Mouse (Mus musculus): ENCODE data around the gene Gm2a. TPM values are rescaled to one million over a fixed set of nuclear protein-coding genes. Genes with fewer than 3 reads are reported as not detected.
"Not testable (repeated sequence)": the region's sequence is repeated elsewhere in the genome, so short reads cannot be mapped to it uniquely, and the experiment has no call there.

Gm2a gene
- polyA plus RNA-seq, 1 experiment = 5.8 TPM

DNA sequence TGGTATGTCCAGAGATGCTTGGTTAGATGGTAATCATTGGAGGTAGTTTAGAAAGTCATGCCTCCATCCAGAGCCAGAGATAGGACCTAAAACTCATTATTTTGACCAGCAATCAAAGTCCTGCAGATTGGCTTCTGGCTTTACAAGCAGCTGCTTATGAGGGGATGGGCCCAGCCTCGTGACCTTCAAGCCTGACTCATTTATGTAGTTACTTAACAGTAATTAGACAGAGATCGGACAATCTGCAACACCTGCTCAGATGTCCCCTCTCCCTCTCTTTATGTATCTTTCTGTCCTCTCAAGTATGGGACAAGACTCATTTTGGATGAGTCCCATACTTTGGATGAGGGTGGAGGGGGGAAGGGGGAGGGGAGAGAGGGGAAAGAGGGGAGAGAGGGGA lies 8.0 kb upstream of the Gm2a start:
- Histone ChIP-seq H3K27me3 (ENCODE audit: control insufficient read depth, insufficient read depth, insufficient read length) (peaks cover 5% of the 10 kb centered on the region), H3K4me3 (no peak overlapping the region), H3K4me2 (ENCODE audit: low read depth) (no peak overlapping the region), H3ac (ENCODE audit: control insufficient read depth, insufficient read length) (no peak overlapping the region), H3K36me3 (ENCODE audit: control insufficient read depth, insufficient read depth) (no peaks in the 10 kb centered on the region), H3K79me2 (ENCODE audit: control insufficient read depth, insufficient read depth) (no peaks in the 10 kb centered on the region)
- TF ChIP-seq TCF12 (IDR thresholded peaks at IDR 0.05; ENCODE audit: insufficient read depth, poor library complexity, severe bottlenecking) (no peak), POLR2AphosphoS2 (IDR thresholded peaks at IDR 0.05; ENCODE audit: insufficient read length, low read depth) (no peak), MAX (IDR thresholded peaks at IDR 0.05; ENCODE audit: low read depth) (no peak), MYOD1 (IDR thresholded peaks at IDR 0.05; ENCODE audit: control insufficient read depth in 1 of 3, insufficient read length in 2 of 3, low read depth in 2 of 3) (no peak), SRF (IDR thresholded peaks at IDR 0.05; ENCODE audit: control insufficient read depth, insufficient read length, low read depth) (no peak), USF1 (IDR thresholded peaks at IDR 0.05; ENCODE audit: low read depth) (no peak), REST (IDR thresholded peaks at IDR 0.05; ENCODE audit: insufficient read depth, insufficient read length) (no peak), CEBPB (IDR thresholded peaks at IDR 0.05; ENCODE audit: insufficient read depth, poor library complexity, severe bottlenecking) (no peak), E2F4 (IDR thresholded peaks at IDR 0.05; ENCODE audit: insufficient read depth) (no peak), TCF3 (IDR thresholded peaks at IDR 0.05; ENCODE audit: insufficient read length, low read depth) (no peak), POLR2A (IDR thresholded peaks at IDR 0.05; ENCODE audit: insufficient read length, low read depth) (no peak)

DNA sequence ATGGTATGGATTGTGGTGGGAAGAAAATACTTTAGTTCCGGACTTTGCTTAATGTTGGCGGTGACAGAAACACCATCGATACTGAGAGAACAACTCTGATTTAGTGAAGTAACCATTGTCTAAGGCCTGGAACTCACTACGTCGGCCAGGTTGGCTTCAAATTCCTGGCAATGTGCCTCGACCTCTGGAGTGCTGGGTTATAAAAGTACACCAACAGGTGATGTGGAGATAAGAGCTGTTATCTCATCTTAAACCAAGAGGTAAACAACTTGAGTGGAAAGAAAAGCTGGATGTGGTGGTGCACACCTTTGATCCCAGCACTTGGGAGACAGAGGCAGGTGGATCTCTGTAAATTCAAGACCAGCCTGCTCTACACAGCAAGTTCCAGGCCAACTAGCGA lies 4.8 kb upstream of the Gm2a start:
- Histone ChIP-seq H3K27me3 (ENCODE audit: control insufficient read depth, insufficient read depth, insufficient read length) (peaks cover 4% of the 10 kb centered on the region), H3K36me3 (ENCODE audit: control insufficient read depth, insufficient read depth) (no peaks in the 10 kb centered on the region), H3K4me2 (ENCODE audit: low read depth) (no peak overlapping the region), H3ac (ENCODE audit: control insufficient read depth, insufficient read length) (no peak overlapping the region), H3K79me2 (ENCODE audit: control insufficient read depth, insufficient read depth) (no peaks in the 10 kb centered on the region), H3K4me3 (no peak overlapping the region)
- no peak for TF ChIP-seq MYOG (IDR thresholded peaks at IDR 0.05; ENCODE audit: control insufficient read depth in 1 of 3, insufficient read depth in 1 of 3, insufficient read length in 2 of 3, low read depth in 2 of 3)
- TF ChIP-seq E2F4 (IDR thresholded peaks at IDR 0.05; ENCODE audit: insufficient read depth) = no peak
- no peak for TF ChIP-seq POLR2AphosphoS2 (IDR thresholded peaks at IDR 0.05; ENCODE audit: insufficient read length, low read depth)
- no peak for TF ChIP-seq REST (IDR thresholded peaks at IDR 0.05; ENCODE audit: insufficient read depth, insufficient read length)
- no peak for TF ChIP-seq MYOD1 (IDR thresholded peaks at IDR 0.05; ENCODE audit: control insufficient read depth in 1 of 3, insufficient read length in 2 of 3, low read depth in 2 of 3)
- TF ChIP-seq MAX (IDR thresholded peaks at IDR 0.05; ENCODE audit: low read depth) = no peak
- TF ChIP-seq TCF3 (IDR thresholded peaks at IDR 0.05; ENCODE audit: insufficient read length, low read depth) = no peak
- no peak for TF ChIP-seq USF1 (IDR thresholded peaks at IDR 0.05; ENCODE audit: low read depth)
- TF ChIP-seq SRF (IDR thresholded peaks at IDR 0.05; ENCODE audit: control insufficient read depth, insufficient read length, low read depth) = no peak
- TF ChIP-seq CEBPB (IDR thresholded peaks at IDR 0.05; ENCODE audit: insufficient read depth, poor library complexity, severe bottlenecking) = no peak
- TF ChIP-seq POLR2A (IDR thresholded peaks at IDR 0.05; ENCODE audit: insufficient read length, low read depth) = no peak
- TF ChIP-seq TCF12 (IDR thresholded peaks at IDR 0.05; ENCODE audit: insufficient read depth, poor library complexity, severe bottlenecking) = no peak

DNA sequence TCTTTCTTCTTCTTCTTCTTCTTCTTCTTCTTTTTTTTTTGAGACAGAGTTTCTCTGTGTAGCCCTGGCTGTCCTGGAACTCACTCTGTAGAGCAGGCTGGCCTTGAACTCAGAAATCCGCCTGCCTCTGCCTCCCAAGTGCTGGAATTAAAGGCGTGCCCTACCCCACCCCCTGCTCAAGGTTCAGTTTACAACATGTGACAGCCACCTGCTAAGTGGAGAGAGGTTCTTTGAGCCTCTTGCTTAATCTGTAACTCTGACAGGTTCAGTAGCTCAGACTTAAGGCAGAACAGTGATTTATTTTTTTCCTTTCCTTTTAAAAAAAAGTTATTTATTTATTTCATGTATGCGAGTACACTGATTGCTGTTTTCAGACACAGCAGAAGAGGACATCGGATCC lies 1.6 kb upstream of the Gm2a start:
- not testable (repeated sequence) for H3K27me3 ChIP-seq (ENCODE audit: control insufficient read depth, insufficient read depth, insufficient read length); H3K79me2 ChIP-seq (ENCODE audit: control insufficient read depth, insufficient read depth); H3K36me3 ChIP-seq (ENCODE audit: control insufficient read depth, insufficient read depth); H3ac ChIP-seq (ENCODE audit: control insufficient read depth, insufficient read length)
- H3K4me3 ChIP-seq = peak overlapping the region; percentile 22
- H3K4me2 ChIP-seq (ENCODE audit: low read depth) = peak overlapping the region; percentile 89

DNA sequence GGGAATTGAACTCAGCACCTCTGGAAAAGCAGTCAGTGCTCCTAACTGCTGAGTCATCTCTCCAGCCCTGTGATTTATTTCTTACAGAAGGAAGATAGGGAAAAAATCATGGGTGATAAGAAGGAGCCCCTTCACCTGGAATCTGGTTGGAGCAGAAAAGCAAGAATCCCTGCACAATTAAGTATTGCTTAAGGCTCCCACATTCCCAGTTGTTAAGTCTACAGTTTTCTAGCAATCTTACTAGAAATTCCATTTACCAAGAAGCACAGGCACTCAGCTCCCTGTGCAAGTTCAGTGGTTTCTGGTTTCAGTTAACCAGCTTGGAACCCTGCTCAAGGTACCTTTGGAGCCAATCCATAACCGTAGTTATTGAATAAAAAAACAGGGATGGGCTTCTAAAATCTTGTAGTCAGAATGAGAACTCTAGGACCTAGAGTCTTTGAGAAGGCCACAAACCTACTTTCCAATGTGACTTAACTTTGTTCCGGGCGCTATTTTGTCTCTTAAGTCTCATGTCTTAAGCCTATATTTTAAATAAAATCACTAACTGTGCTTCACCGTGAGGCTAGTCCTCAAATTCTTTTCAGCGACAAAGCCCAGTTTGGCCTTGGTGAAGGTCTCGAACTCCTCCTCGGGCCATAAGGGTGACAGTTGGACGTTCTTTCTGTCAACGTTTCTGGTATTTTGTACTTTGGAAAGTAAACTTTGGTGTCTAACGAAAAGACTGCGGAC lies 1.0 kb upstream of the Gm2a start:
- Histone ChIP-seq H3K79me2 (ENCODE audit: control insufficient read depth, insufficient read depth) (no peaks in the 10 kb centered on the region), H3K4me2 (ENCODE audit: low read depth) (peak overlapping the region; percentile 89), H3K36me3 (ENCODE audit: control insufficient read depth, insufficient read depth) (no peaks in the 10 kb centered on the region), H3ac (ENCODE audit: control insufficient read depth, insufficient read length) (no peak overlapping the region), H3K4me3 (peak overlapping the region; percentile 22), H3K27me3 (ENCODE audit: control insufficient read depth, insufficient read depth, insufficient read length) (no peaks in the 10 kb centered on the region)
- TF ChIP-seq TCF12 (IDR thresholded peaks at IDR 0.05; ENCODE audit: insufficient read depth, poor library complexity, severe bottlenecking) (no peak), E2F4 (IDR thresholded peaks at IDR 0.05; ENCODE audit: insufficient read depth) (no peak), MYOG (IDR thresholded peaks at IDR 0.05; ENCODE audit: control insufficient read depth in 1 of 3, insufficient read depth in 1 of 3, insufficient read length in 2 of 3, low read depth in 2 of 3) (no peak), CEBPB (IDR thresholded peaks at IDR 0.05; ENCODE audit: insufficient read depth, poor library complexity, severe bottlenecking) (no peak), REST (IDR thresholded peaks at IDR 0.05; ENCODE audit: insufficient read depth, insufficient read length) (no peak), SRF (IDR thresholded peaks at IDR 0.05; ENCODE audit: control insufficient read depth, insufficient read length, low read depth) (no peak), TCF3 (IDR thresholded peaks at IDR 0.05; ENCODE audit: insufficient read length, low read depth) (no peak), MAX (IDR thresholded peaks at IDR 0.05; ENCODE audit: low read depth) (no peak), MYOD1 (IDR thresholded peaks at IDR 0.05; ENCODE audit: control insufficient read depth in 1 of 3, insufficient read length in 2 of 3, low read depth in 2 of 3) (no peak), POLR2A (IDR thresholded peaks at IDR 0.05; ENCODE audit: insufficient read length, low read depth) (no peak), USF1 (IDR thresholded peaks at IDR 0.05; ENCODE audit: low read depth) (no peak), POLR2AphosphoS2 (IDR thresholded peaks at IDR 0.05; ENCODE audit: insufficient read length, low read depth) (no peak)

Measured in myocyte (in vitro differentiated cells).